Mouse (Mus musculus) lung, adult 18-20 months (tissue): ENCODE measurements at regions not wholly inside any gene's neighbourhood (a gene's known extent, or its start where the extent isn't known, plus 50 kb on each side); places are given as distances from the start of the nearest gene placed in this dataset.
A peak's percentile ranks its signal among the peaks of the same experiment; 100 is the strongest.
"Not testable (repeated sequence)": the region's sequence is repeated elsewhere in the genome, so short reads cannot be mapped to it uniquely, and the experiment has no call there.

Source experiments
- DNase-seq, 2 experiments: peaks; one replicate each; pipeline ENCODE4 v3.0.0; 2022; ENCODE audit warnings: mixed read lengths in 2 of 2

DNA sequence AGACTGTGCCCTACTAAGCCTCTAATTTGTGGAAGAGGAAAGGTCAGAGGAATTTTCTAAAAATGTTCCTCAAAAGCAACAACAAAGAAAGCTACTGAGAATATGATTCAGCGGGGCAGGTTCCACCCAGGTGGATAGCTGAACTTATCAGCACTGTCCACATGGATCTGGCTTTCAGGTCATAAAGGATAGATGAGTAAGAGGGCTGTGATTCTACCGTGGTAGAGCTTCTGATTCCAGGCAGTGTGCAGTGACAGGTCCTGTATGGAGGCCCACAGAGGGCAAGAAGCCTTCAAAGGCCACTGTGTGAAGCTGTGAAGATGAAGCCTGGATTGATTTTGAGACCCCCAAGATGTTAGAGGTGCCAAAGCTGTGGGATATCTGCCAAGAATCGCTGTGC lies 51.8 kb downstream of the Teddm3 start:
- DNase-seq = not testable (repeated sequence)

DNA sequence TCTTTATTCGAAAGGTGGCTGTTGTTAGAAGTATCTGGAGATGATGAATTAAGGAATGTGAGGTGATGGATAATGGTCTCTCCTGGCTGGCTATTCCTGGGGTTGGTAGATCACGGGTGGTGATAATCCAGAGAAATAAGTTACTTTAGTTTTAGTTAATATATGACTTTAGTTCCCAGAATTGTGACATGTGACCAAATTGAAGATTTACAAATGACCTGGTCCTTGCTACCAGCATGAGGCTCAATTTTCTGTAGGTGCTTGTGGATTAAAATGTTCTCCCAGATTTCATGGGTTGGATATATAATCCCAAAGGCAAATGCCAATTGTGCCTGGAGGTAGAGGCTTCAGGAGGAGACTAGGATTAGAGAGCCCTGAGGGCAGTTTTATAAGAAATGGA lies 53.7 kb downstream of the Teddm3 start:
- not testable (repeated sequence) for DNase-seq

DNA sequence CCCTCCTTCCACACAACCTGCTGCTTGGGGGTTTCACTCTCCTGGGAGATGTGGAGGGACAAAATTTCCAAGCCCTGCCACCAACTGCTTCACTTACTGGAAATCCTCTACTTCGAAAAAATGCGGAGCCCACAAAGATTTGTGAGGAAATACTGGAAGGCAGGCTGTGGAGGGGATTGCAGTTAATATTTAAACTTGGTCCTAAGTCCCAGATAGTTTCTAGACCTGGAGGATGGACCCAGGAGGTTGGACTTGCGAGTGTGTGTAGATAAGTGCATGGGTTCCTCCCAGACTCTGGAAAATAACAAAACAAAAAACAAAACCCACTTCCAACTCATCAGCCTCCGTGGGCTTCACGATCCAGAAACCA lies 79.0 kb downstream of the Teddm3 start:
- no peak for DNase-seq

DNA sequence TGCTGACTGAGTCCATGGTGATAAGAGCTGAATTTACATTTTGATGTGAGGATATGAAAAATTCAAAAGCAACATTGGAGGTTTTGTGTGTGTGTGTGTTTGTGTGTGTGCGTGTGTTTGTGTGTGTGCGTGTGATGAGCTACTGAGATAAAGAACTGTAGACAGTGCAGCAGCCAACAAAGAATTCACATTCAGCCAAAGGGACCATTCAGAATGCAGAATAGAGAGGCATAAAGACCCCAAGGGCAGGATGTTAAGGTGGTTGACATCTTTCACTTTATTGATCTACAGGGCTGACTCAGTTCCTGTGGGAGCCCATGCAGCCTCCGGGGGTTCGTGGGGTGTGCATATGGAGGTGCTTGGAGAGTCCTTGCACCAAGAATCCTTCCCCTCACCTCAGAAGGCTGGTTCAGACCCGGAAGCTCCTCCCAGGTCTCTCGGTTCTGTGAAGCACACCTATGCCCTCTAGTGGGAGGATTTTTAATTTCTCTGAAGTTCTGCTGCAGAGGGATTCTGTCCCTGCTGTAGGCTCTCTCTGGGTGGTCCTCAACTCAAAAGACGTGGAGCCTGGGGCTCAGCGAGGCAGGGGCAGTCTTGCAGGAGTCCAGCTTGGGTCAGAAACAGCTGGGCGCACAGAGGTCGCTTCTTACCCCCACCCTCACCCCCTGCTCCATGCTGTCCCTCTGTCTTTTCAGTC lies 79.6 kb downstream of the Teddm3 start:
- not testable (repeated sequence) for DNase-seq

DNA sequence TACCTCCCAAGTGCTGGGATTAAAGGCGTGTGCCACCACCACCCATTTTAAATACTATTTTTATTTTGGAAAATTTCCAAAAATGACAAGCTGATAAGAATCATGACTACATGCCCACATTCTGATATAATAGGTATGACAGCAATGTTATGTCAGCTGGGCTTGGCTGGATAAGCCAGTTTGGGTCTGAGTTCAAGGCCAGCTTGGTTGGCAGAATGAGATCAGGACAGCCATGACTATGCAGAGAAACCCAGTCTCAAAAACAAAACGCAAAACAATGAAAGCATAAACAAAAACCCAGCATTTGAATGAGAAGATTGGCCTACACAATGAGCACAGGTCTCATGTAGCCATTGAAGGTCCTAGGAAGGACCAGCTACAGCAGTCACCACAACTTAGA lies 93.6 kb downstream of the Teddm3 start:
- no peak for DNase-seq

DNA sequence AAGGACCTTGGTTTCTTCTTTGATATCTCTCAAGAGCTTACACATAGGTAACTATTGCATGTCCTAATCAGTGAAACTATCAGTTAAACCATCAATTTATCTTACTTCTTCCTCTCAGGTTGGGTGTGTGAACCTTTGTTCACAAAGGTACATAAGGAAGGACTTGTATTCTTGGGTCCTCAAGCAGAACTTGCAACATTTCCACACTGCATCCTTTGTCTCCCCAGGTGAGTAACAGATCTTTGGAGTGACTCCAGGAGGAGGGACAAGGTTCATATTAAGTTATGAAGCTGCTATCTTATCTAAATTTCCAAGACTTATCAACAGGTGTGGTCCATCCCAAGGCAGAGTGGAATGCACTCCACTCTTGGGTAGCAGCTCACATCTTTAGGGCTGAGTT lies 99.0 kb downstream of the Teddm3 start:
- no peak for DNase-seq

DNA sequence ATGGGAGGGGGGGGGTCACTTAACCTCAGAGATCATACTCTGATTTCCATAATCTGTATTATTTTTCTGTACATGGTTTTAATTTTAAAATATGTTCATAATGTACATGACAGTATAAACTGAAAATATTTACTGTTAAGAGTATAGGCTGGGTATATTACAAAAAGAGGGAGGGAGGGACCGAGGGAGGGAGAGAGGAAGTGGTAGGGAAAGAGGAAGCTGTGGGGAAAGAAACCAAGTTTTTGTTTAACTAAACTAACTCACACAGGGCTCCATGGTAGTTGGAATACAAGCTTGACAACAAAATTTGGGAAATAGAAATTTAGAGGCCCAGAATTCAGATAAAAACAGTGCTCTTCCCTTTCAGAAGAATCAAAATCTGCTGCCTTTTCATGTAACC lies 131.7 kb downstream of the Teddm3 start:
- DNase-seq = not testable (repeated sequence)

DNA sequence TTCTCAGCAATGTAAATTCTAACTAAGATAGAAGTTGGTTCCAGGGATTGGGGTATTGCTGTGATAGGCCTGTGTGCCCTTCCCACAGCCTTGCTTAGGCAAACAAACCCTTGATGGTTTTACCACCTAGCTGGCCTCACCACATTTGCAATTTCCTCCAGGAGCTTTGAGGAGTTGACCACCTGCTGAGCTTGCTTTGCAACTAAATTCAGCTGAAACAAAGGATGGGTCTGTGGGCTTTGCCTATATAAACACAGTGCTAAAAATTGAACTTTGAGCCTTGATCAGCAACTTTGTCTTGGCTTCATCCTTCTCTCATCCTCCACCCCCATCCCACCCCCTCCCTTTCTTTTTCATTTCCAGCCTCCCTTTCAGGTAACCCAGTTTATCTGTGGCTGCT lies 148.9 kb downstream of the Teddm3 start:
- no peak for DNase-seq

DNA sequence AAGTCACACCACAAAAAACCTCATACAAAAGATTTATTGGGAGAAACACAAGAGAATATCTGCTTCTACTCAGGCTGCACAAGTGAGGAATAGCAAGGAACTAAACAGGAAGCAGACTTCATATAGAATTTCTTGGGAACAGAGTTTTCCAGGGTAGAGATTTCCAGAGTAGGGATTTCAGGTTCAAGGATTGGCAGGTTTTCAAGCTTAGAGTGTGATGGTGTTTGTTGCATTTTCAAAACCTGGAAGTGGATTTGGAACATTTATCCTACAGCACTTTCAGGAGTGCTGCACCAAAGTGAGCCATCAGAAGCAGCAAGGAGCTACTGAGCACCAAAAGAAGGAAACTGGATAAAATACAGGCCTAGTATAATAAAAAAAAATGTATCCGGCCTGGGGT lies 152.7 kb downstream of the Teddm3 start:
- DNase-seq = no peak

DNA sequence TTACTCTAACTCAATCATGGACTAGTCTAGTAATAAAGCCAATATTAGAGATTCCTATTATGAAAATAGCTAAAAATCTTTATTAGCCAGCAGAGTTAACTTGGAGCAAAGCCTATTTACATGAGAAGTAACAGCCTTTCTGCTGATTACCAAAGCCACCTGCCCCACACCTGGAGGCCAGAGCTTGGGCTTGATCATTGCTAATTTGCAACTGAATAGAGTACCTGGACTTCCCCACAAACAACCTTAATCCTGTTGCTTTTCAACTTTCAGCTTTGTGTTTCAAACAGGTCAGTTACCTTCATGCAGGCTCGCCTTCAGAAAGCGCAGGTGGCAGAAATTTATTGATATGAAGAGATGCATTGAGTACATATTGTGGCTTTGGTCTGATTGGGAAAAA lies 163.3 kb downstream of the Teddm3 start:
- no peak for DNase-seq

DNA sequence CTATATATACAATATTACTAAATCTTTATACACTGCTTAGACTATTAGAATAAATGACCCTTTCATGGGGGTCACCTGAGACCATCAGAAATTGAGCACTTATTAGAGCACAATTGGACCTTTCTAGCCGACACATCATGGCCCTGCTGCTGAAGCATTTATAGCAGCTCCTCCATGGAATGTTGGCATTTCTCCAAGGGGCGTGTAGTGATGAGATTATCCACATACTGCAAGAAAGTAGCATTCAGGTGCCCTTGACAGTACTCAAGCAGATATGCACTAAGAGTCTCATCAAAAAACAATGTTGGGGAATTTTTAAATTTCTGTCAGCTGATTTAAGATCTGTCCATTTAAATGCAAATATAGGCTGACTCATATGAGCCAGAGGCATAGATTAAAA lies 178.4 kb downstream of the Teddm3 start:
- peak in 1 of 2 experiments; percentile 3 for DNase-seq

DNA sequence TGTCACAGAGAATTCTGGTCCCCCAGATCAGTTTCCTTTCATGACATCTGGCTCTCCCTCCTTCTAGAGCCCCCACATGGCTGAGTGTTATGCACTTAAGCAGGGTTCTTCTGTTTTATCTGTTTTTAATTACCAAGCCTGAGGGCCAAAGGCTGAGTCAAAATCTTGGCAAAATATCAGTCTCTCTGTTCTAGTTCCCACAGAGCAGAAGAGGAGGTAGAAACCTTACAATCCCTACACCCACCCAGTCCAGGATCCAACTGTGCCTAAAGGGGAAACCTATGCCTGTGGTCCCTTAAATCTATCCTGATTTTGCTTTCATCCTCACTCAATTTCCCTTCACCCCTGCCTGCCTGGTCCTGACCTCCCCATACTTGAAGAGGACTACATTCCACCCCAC lies 181.4 kb downstream of the Teddm3 start:
- DNase-seq = no peak

DNA sequence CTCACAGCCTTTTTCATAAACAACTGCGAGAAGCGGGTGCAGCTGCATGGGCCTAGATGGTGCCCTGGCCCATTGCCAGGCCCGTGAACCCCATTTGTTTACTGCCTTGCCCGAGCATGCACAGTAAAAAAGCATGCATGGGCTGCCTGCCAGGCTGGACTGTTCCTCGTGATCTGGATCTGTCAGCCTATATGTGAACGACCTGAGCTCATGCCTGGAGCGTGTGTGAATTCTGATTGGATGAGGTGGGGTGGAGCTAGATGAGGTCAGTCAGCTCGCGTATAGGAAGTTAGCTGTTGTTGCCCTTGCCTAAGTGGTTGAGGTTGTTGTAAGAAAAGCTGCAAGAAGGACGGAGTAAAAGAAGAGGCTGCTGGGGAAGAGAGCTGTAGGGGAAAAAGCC lies 194.9 kb downstream of the Teddm3 start:
- DNase-seq = peak; percentile 30 to 44

DNA sequence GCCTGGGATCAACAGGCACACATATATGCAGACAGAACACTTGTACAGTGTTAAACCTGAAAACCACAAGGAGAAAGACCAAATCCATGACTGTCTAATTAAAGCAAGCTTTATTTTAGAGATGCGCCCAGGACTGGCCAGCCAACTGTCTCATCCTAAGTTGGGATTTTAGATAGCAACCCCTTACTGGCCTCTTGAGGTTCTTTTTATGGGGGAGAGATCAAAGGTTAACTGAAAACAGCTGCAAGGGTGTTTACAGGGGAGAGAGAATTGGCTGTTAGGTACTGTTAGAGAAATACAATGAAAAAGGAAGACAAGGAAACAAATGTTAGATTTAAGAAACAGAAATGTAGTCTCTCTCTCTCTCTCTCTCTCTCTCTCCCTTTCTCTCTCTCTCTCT lies 202.4 kb upstream of the Thpo start:
- DNase-seq = no peak

DNA sequence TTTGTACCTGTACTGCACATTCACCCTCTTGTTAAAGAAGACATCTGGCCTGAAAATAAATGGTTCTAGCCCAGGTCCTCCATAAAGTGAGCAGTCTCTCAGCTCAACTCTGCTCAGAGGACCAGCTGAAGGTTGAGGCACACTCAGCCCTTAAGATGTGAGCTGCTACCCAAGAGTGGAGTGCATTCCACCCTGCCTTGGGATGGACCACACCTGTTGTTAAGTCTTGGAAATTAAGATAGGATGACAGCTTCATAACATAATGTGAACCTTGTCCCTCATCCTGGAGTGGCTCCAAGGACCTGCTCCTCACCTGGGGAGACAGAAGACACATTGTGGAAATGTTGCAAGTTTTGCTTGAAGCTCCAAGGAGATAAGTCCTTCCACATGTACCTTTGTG lies 200.5 kb upstream of the Thpo start:
- DNase-seq = not testable (repeated sequence)

DNA sequence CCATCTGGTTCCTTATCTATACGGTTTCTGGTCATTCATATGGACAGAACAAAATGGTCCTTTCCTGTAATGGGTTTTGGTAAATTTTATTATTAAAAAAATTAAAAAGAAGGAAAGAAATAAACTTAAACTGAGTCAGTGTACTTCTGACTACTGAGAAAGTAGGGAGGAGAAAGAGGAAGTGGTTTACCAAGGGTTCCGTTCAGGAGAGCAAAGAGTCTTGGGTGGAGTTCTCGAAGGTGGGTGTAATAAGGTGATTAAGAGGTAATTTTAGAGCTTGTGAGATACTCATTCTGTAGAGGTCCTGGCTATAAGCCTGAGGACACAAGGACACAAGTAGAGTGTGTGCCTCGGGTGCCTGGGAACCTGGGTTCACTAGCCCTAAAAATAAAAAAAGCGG lies 195.7 kb upstream of the Thpo start:
- DNase-seq = not testable (repeated sequence)

DNA sequence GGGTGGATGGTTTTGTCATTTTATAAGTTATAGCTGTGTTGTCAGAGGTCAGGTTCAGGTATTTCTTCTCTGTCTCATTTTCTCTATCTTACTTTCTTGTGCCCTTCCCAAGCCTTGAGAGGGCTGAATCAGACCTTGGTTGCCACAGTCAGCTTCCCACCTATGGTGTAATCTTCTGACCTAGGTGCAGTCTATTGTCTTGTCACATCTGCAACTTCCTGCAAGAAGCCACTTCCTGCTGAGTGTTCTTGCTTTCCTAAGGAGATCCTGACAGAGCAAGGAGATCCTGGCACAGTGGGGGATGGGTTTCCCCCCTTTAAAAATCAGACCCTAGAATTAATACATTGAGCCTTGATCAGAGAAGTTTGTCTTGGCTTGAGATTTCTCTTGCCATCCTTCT lies 191.5 kb upstream of the Thpo start:
- DNase-seq = not testable (repeated sequence)

DNA sequence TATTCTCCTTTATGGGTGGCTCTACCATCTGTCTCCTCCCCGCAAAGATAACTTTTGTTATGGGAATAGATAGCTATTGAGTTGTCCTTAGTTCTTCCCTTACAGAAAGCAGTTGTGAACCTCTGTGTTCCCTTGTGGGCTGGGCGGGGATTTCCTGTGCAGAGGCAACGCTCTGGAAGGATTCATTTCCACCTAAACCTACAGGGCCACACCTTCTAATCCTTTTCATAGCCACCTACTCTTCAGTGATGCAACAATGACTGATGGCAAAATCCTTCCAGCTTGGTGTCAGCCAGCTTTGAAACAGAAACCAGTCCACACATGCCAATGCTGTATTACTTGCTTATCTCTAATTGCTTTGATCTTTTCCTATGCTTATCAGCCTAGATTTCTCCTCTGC lies 176.6 kb upstream of the Thpo start:
- DNase-seq = not testable (repeated sequence)

DNA sequence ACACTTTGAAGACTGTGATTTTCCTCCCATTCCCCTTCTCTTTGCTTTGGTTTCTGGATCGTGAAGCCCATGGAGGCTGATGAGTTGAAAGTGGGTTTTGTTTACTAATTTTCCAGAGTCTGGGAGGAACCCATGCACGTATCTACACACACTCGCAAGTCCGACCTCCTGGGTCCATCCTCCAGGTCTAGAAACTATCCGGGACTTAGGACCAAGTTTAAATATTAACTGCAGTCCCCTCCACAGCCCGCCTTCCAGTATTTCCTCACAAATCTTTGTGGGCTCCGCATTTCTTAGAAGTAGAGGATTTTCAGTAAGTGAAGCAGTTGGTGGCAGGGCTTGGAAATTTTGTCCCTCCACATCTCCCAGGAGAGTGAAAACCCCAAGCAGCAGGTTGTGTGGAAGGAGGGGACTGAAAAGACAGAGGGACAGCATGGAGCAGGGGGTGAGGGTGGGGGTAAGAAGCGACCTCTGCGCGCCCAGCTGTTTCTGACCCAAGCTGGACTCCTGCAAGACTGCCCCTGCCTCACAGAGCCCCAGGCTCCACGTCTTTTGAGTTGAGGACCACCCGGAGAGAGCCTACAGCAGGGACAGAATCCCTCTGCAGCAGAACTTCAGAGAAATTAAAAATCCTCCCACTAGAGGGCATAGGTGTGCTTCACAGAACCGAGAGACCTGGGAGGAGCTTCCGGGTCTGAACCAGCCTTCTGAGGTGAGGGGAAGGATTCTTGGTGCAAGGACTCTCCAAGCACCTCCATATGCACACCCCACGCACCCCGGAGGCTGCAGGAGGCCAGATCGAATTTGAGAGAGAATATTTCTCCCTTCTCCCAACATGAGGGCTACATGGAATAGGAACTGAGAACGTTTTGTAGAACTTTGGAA lies 174.4 kb upstream of the Thpo start:
- not testable (repeated sequence) for DNase-seq

DNA sequence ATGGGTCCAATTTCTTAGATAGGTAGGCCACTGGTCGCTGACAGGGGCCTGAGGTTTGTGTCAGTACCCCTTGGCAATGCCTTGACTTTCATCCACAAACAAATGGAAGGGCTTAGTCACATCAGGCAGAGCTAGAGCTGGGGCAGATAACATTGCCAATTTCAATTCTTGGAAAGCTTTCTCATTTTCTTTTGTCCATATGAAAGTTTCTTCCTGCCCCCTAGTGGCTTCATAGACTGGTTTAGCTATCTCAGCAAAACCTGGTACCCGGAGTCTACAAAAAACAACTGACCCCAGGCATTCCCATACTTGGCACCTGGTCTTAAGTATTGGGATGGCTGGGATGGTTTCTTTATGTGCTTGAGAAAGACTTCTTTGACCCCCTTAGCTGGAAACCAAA lies 161.4 kb upstream of the Thpo start:
- no peak for DNase-seq

DNA sequence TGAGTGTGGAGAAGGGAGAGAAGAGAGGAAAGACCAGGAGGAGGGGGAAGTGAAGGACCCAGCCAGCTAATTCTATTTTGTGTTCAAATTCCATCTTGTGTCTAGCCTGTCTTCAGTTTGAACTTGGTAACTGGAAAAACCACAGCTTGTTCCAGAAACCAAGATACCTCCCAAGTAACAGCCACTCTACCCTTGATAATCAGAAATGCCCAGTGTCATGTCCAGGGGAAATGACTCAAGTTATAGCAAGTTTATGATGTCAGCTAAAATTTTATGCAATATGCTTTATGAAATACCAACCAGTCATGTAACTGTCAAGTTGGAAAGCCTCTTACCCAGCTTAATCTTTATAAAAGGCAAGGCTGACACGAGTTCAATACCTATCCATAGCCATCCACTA lies 137.4 kb upstream of the Thpo start:
- DNase-seq = no peak

DNA sequence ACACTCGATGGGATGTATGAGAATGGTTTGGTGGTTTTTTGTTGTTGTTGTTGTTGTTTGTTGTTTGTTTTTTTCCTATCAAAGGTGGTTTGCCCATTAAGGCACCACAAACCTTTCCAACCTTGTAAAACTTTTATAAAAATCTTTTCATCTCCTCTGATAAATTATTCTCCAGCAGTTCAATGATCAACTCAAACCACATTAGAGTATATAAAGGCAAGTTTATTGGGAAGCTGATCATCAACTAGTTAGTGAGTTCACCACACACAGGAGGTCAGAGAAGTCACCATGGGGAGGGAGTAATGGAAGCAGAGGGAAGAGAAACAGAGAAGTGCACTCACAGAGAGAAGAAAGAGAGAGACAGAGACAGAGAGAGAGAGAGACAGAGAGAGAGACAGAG lies 132.5 kb upstream of the Thpo start:
- DNase-seq = no peak

DNA sequence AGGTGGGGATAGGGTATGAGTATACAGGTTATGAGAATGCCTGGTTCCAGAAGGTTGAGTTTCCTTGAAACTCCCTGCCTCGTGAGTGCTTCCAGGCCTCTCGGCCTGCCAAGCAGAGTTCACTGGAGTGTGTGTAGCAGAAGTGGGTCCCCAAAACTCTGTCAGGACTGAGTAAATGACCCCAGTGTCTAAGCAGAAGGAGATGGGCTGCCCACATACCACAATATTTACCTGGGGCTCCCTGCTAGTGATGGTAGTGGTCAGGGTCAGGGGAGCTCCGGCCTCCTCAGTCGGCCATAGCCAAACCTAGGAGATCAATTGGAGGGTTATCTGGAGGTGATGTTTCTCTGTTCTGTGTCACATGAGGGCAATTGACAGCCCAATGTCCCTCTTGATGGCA lies 126.9 kb upstream of the Thpo start:
- no peak for DNase-seq

DNA sequence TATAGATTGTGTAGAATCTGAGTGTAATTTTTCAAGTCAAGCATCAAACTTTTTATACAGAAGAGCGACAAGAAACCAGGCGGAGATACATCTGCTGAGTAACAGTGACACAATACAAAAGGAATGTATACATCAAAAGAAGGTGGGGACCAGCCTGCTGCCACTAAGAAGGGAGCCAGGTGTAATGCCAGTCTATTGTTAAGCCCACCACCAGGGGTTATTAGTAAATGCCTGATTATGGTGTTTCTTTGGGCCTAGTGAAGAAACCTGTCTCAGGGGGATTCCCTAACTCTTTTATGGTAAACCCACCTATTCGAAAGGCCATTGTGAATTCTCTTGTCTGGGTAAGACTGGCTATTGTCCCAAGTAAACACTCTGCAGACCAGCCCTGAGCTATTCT lies 126.3 kb upstream of the Thpo start:
- DNase-seq = not testable (repeated sequence)
